Mouse (Mus musculus): ENCODE measurements around the gene Gm11444. TPM values are rescaled to one million over a fixed set of nuclear protein-coding genes. Genes with fewer than 3 reads are reported as not detected.
A peak's percentile ranks its signal among the peaks of the same experiment; 100 is the strongest.

The Gm11444 gene
- polyA plus RNA-seq, 1 experiment, result not detected

DNA sequence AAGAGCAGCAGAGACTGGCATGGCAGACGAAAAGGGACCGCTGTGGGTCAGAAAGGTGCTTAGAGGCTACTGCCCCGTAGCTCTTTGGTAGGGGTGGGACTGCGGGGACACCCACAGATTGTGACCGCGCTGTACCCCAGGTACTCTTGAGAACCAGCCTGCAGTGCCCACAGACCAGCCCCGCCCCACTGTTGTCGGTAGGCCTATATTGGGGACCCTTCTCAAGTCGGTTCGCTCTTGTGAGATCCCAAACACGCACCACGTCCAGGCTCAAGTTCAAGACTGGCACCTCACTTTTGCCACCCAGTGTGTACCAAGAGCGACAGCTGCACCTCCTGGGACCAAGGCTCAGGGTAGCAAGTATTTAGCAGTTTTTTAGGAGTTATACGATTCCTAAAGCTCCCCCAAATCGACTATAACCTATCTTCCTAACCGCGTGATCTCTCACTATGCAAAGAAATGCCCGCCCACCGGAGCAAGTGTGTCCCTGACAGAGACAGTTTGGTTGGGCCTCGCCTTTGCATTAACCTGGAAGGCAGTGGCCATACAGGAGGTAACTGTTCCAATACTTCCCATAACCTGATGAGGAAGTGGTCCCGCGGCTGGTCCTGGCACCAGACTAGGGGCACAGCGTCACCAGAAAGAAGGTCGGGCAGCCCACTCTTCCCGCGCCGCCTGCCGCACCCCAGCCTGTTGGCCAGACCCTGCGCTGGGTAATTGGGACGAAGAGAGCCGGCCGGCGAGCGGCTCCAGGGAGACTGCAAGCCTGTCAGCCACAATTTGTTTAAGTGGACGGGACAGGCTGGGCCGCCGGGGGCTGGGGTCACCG, 21.2 kb downstream of the Gm11444 start:
- no peak for DNase-seq
- Histone ChIP-seq H3K27me3 (ENCODE audit: control insufficient read depth, insufficient read depth, low read length) (peaks cover 16% of the 10 kb centered on the region; the same call in 1 of the 2 replicates), H3K4me1 (ENCODE audit: control insufficient read depth, insufficient read depth, low read length) (no peaks in the 10 kb centered on the region), H3K27ac (ENCODE audit: insufficient read depth, low read length) (no peak overlapping the region), H3K4me3 (replicated peaks; ENCODE audit: insufficient read depth, low read depth, low read length) (no peak overlapping the region)
- TF ChIP-seq CTCF (IDR thresholded peaks at IDR 0.05; ENCODE audit: borderline replicate concordance, insufficient read depth, low read depth, low read length) (no peak), POLR2A (IDR thresholded peaks at IDR 0.05; ENCODE audit: borderline replicate concordance, insufficient read depth, low read length) (no peak)
- 21% methylated on average over 38 of the region's 38 CpGs for WGBS

DNA sequence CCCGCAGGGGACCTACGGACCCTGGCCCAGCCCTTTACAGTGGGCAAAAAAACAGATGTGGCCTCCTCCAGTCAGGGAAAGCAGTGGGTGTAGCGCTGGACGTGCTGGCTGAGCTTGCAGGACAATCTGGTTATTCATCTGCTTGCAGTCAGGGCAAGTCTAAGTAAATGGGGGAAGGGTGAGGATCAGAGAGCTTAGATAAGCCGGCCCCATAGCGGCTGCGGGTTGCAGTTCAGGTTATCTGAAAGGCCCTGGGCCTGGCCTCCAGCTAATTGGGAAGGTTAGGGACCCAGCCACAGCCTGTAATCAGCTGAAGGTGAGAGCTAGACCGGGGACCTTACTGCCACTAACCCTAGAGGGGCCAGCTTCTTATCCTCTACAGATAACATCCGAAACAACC, 22.8 kb downstream of the Gm11444 start:
- H3K27ac ChIP-seq (ENCODE audit: insufficient read depth, low read length), result no peak overlapping the region
- no peak for DNase-seq
- no peaks in the 10 kb centered on the region for H3K4me1 ChIP-seq (ENCODE audit: control insufficient read depth, insufficient read depth, low read length)
- H3K4me3 ChIP-seq (replicated peaks; ENCODE audit: insufficient read depth, low read depth, low read length), result no peak overlapping the region
- H3K27me3 ChIP-seq (ENCODE audit: control insufficient read depth, insufficient read depth, low read length), result peaks cover 4% of the 10 kb centered on the region; the same call in 1 of the 2 replicates
- WGBS, result 63% methylated on average over 9 of the region's 9 CpGs
- no peak for TF ChIP-seq CTCF (IDR thresholded peaks at IDR 0.05; ENCODE audit: borderline replicate concordance, insufficient read depth, low read depth, low read length)
- no peak for TF ChIP-seq POLR2A (IDR thresholded peaks at IDR 0.05; ENCODE audit: borderline replicate concordance, insufficient read depth, low read length)

DNA sequence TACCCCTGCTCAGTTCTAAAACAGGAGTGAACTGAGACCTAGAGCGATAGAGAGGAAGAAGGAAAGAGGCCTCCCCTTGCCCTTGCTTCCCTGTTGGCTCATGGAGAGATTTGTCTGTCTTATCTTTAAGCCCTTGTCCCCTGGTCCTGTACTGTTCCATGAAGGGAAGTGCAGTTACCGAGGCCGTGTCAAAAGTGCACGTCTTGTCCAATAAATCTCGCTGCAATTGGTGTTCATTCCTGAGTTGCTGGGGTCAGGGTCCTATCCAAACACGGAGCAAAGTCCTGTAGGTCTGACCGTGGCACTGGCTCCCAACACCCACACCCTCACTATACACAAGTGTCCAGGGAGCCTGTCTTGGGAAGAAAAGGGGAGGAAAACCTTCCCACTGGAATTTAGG, 24.3 kb downstream of the Gm11444 start:
- WGBS, result 91% methylated on average over 7 of the region's 7 CpGs
- DNase-seq, result no peak
- TF ChIP-seq POLR2A (IDR thresholded peaks at IDR 0.05; ENCODE audit: borderline replicate concordance, insufficient read depth, low read length), result no peak
- no peak for TF ChIP-seq CTCF (IDR thresholded peaks at IDR 0.05; ENCODE audit: borderline replicate concordance, insufficient read depth, low read depth, low read length)
- H3K27ac ChIP-seq (ENCODE audit: insufficient read depth, low read length), result no peak overlapping the region
- H3K27me3 ChIP-seq (ENCODE audit: control insufficient read depth, insufficient read depth, low read length), result no peaks in the 10 kb centered on the region; the same call in 1 of the 2 replicates
- no peak overlapping the region for H3K4me3 ChIP-seq (replicated peaks; ENCODE audit: insufficient read depth, low read depth, low read length)
- no peaks in the 10 kb centered on the region for H3K4me1 ChIP-seq (ENCODE audit: control insufficient read depth, insufficient read depth, low read length)

GRCm38 (mm10) chr11:85825031-85825430, 25.1 kb downstream of the Gm11444 start:
- Histone ChIP-seq H3K4me1 (ENCODE audit: control insufficient read depth, insufficient read depth, low read length) (no peaks in the 10 kb centered on the region), H3K27me3 (ENCODE audit: control insufficient read depth, insufficient read depth, low read length) (no peaks in the 10 kb centered on the region; the same call in 1 of the 2 replicates), H3K4me3 (replicated peaks; ENCODE audit: insufficient read depth, low read depth, low read length) (no peak overlapping the region), H3K27ac (ENCODE audit: insufficient read depth, low read length) (no peak overlapping the region)
- WGBS, result 70% methylated on average over 10 of the region's 10 CpGs
- DNase-seq, result no peak
- TF ChIP-seq POLR2A (IDR thresholded peaks at IDR 0.05; ENCODE audit: borderline replicate concordance, insufficient read depth, low read length), result no peak
- no peak for TF ChIP-seq CTCF (IDR thresholded peaks at IDR 0.05; ENCODE audit: borderline replicate concordance, insufficient read depth, low read depth, low read length)

GRCm38 (mm10) chr11:85823794-85824193, 26.3 kb downstream of the Gm11444 start:
- DNase-seq, result no peak
- Histone ChIP-seq H3K4me3 (replicated peaks; ENCODE audit: insufficient read depth, low read depth, low read length) (no peak overlapping the region), H3K27ac (ENCODE audit: insufficient read depth, low read length) (no peak overlapping the region), H3K27me3 (ENCODE audit: control insufficient read depth, insufficient read depth, low read length) (no peaks in the 10 kb centered on the region; the same call in 1 of the 2 replicates), H3K4me1 (ENCODE audit: control insufficient read depth, insufficient read depth, low read length) (no peaks in the 10 kb centered on the region)
- TF ChIP-seq POLR2A (IDR thresholded peaks at IDR 0.05; ENCODE audit: borderline replicate concordance, insufficient read depth, low read length), result no peak
- TF ChIP-seq CTCF (IDR thresholded peaks at IDR 0.05; ENCODE audit: borderline replicate concordance, insufficient read depth, low read depth, low read length), result no peak
- 97% methylated on average over 4 of the region's 4 CpGs for WGBS

- Histone ChIP-seq H3K27me3 (ENCODE audit: control insufficient read depth, insufficient read depth, low read length) (no peaks in the 10 kb centered on the region; the same call in 1 of the 2 replicates), H3K27ac (ENCODE audit: insufficient read depth, low read length) (no peak overlapping the region), H3K4me3 (replicated peaks; ENCODE audit: insufficient read depth, low read depth, low read length) (no peak overlapping the region), H3K4me1 (ENCODE audit: control insufficient read depth, insufficient read depth, low read length) (no peaks in the 10 kb centered on the region)
- peak; percentile 37 to 62 for DNase-seq
- WGBS, result 25% methylated on average over 6 of the region's 6 CpGs
- TF ChIP-seq CTCF (IDR thresholded peaks at IDR 0.05; ENCODE audit: borderline replicate concordance, insufficient read depth, low read depth, low read length) (peak; percentile 65), POLR2A (IDR thresholded peaks at IDR 0.05; ENCODE audit: borderline replicate concordance, insufficient read depth, low read length) (no peak)
Measured at GRCm38 (mm10) chr11:85823181-85823580, 27.0 kb downstream of the Gm11444 start.

- TF ChIP-seq CTCF (IDR thresholded peaks at IDR 0.05; ENCODE audit: borderline replicate concordance, insufficient read depth, low read depth, low read length), result no peak
- no peak for TF ChIP-seq POLR2A (IDR thresholded peaks at IDR 0.05; ENCODE audit: borderline replicate concordance, insufficient read depth, low read length)
- DNase-seq, result no peak
- 81% methylated on average over 9 of the region's 9 CpGs for WGBS
- H3K4me1 ChIP-seq (ENCODE audit: control insufficient read depth, insufficient read depth, low read length), result no peaks in the 10 kb centered on the region
- H3K27me3 ChIP-seq (ENCODE audit: control insufficient read depth, insufficient read depth, low read length), result no peaks in the 10 kb centered on the region; the same call in 1 of the 2 replicates
- no peak overlapping the region for H3K27ac ChIP-seq (ENCODE audit: insufficient read depth, low read length)
- H3K4me3 ChIP-seq (replicated peaks; ENCODE audit: insufficient read depth, low read depth, low read length), result no peak overlapping the region
Measured at GRCm38 (mm10) chr11:85821659-85822058, 28.5 kb downstream of the Gm11444 start.

- 95% methylated on average over 3 of the region's 3 CpGs for WGBS
- H3K27ac ChIP-seq (ENCODE audit: insufficient read depth, low read length), result no peak overlapping the region
- TF ChIP-seq CTCF (IDR thresholded peaks at IDR 0.05; ENCODE audit: borderline replicate concordance, insufficient read depth, low read depth, low read length) (no peak), POLR2A (IDR thresholded peaks at IDR 0.05; ENCODE audit: borderline replicate concordance, insufficient read depth, low read length) (no peak)
- no peak for DNase-seq
- H3K4me1 ChIP-seq (ENCODE audit: control insufficient read depth, insufficient read depth, low read length), result no peaks in the 10 kb centered on the region
- H3K27me3 ChIP-seq (ENCODE audit: control insufficient read depth, insufficient read depth, low read length), result no peaks in the 10 kb centered on the region
- H3K4me3 ChIP-seq (replicated peaks; ENCODE audit: insufficient read depth, low read depth, low read length), result no peak overlapping the region
Measured at GRCm38 (mm10) chr11:85820959-85821358, 29.2 kb downstream of the Gm11444 start.
